Mouse (Mus musculus): ENCODE data around the gene Spout1. TPM values are rescaled to one million over a fixed set of nuclear protein-coding genes. Genes with fewer than 3 reads are reported as not detected.
A peak's percentile ranks its signal among the peaks of the same experiment; 100 is the strongest.

The Spout1 gene
- polyA plus RNA-seq, 1 experiment from 2014 or later: 56.7 TPM

- under 1% methylated on average over 44 of the region's 44 CpGs for WGBS
- peak; percentile 64 for ATAC-seq (ENCODE audit: insufficient read depth, low FRiP score, low read depth)
- Histone ChIP-seq H3K4me1 (peaks cover 7% of the 10 kb centered on the region), H3K27ac (peak overlapping the region; percentile 92), H3K4me3 (replicated peaks) (peak overlapping the region; percentile 81), H3K9ac (peak overlapping the region; percentile 91), H3K9me3 (no peaks in the 10 kb centered on the region), H3K27me3 (replicated peaks) (no peaks in the 10 kb centered on the region), H3K4me2 (peak overlapping the region; percentile 67), H3K36me3 (no peaks in the 10 kb centered on the region)
These were observed 54.4 kb downstream of the Spout1 start for GRCm38 (mm10) chr2:30123729-30124471.

Other genes with a start within 250 kb of the Spout1 start
- 49.3 and 51.8 TPM in 2 replicates for gene Gle1, start 243.0 kb downstream of the Spout1 start, polyA plus RNA-seq (2015; fragmentation: Nextera tagmentation; extraction: Ambion mirVana)
- 74.3 and 78.5 TPM in 2 replicates for gene Sptan1, start 212.9 kb downstream of the Spout1 start, polyA plus RNA-seq (2015; fragmentation: Nextera tagmentation; extraction: Ambion mirVana)
- gene Wdr34, start 129.6 kb downstream of the Spout1 start, polyA plus RNA-seq (2015; fragmentation: Nextera tagmentation; extraction: Ambion mirVana): 27.2 and 27.9 TPM in 2 replicates
- gene Set, start 121.1 kb downstream of the Spout1 start, polyA plus RNA-seq (2015; fragmentation: Nextera tagmentation; extraction: Ambion mirVana): 426 and 452 TPM in 2 replicates
- gene Pkn3, start 100.8 kb downstream of the Spout1 start, polyA plus RNA-seq (2015; fragmentation: Nextera tagmentation; extraction: Ambion mirVana): 7.9 and 10.5 TPM in 2 replicates
- 46.5 and 47.1 TPM in 2 replicates for gene Zdhhc12, start 84.8 kb downstream of the Spout1 start, polyA plus RNA-seq (2015; fragmentation: Nextera tagmentation; extraction: Ambion mirVana)
- gene Zer1, start 53.9 kb downstream of the Spout1 start, polyA plus RNA-seq (2015; fragmentation: Nextera tagmentation; extraction: Ambion mirVana): 7.0 and 7.1 TPM in 2 replicates
- 6.4 and 9.1 TPM in 2 replicates for gene Tbc1d13, start 44.7 kb downstream of the Spout1 start, polyA plus RNA-seq (2015; fragmentation: Nextera tagmentation; extraction: Ambion mirVana)
- gene Endog, start 7.0 kb downstream of the Spout1 start, polyA plus RNA-seq (2015; fragmentation: Nextera tagmentation; extraction: Ambion mirVana): 28.8 and 31.5 TPM in 2 replicates
- gene Kyat1, start 27.4 kb upstream of the Spout1 start, polyA plus RNA-seq (2015; fragmentation: Nextera tagmentation; extraction: Ambion mirVana): 16.2 and 17.4 TPM in 2 replicates
- gene Lrrc8a, start 59.3 kb upstream of the Spout1 start, polyA plus RNA-seq (2015; fragmentation: Nextera tagmentation; extraction: Ambion mirVana): 37.2 and 37.6 TPM in 2 replicates
- 0.22 and 0.35 TPM in 2 replicates for gene Gm28035, start 62.1 kb upstream of the Spout1 start, polyA plus RNA-seq (2015; fragmentation: Nextera tagmentation; extraction: Ambion mirVana)
- 13.1 and 14.2 TPM in 2 replicates for gene Phyhd1, start 87.7 kb upstream of the Spout1 start, polyA plus RNA-seq (2015; fragmentation: Nextera tagmentation; extraction: Ambion mirVana)
- not detected in 2 replicates for gene Gm28038, start 102.6 kb upstream of the Spout1 start, polyA plus RNA-seq (2015; fragmentation: Nextera tagmentation; extraction: Ambion mirVana)
- gene Dolk, start 107.9 kb upstream of the Spout1 start, polyA plus RNA-seq (2015; fragmentation: Nextera tagmentation; extraction: Ambion mirVana): 33.2 and 33.3 TPM in 2 replicates
- gene Nup188, start 107.9 kb upstream of the Spout1 start, polyA plus RNA-seq (2015; fragmentation: Nextera tagmentation; extraction: Ambion mirVana): 22.4 and 29.7 TPM in 2 replicates
- 92.6 and 94.6 TPM in 2 replicates for gene Sh3glb2, start 180.9 kb upstream of the Spout1 start, polyA plus RNA-seq (2015; fragmentation: Nextera tagmentation; extraction: Ambion mirVana)
- 20.8 and 24.3 TPM in 2 replicates for gene Miga2, start 185.8 kb upstream of the Spout1 start, polyA plus RNA-seq (2015; fragmentation: Nextera tagmentation; extraction: Ambion mirVana)
- 42.5 and 45.5 TPM in 2 replicates for gene Dolpp1, start 213.8 kb upstream of the Spout1 start, polyA plus RNA-seq (2015; fragmentation: Nextera tagmentation; extraction: Ambion mirVana)
- gene Crat, start 237.4 kb upstream of the Spout1 start, polyA plus RNA-seq (2015; fragmentation: Nextera tagmentation; extraction: Ambion mirVana): 22.2 and 24.2 TPM in 2 replicates
- 128 and 137 TPM in 2 replicates for gene Ptpa, start 237.6 kb upstream of the Spout1 start, polyA plus RNA-seq (2015; fragmentation: Nextera tagmentation; extraction: Ambion mirVana)

Data from stomach, embryonic 15.5 days (tissue).